Mouse (Mus musculus): ENCODE data around the gene Diablo.
"Not testable (repeated sequence)": the region's sequence is repeated elsewhere in the genome, so short reads cannot be mapped to it uniquely, and the experiment has no call there.

The Diablo gene

GRCm38 (mm10) chr5:123523692-123524392 lies at the start of gene Diablo:
Diablo (minus strand) TSS chr5:123524176.
- DNase-seq = peak; percentile 100

GRCm38 (mm10) chr5:123573362-123573761 lies 49.4 kb upstream of the Diablo start:
- DNase-seq = no peak

GRCm38 (mm10) chr5:123572357-123573186 lies 48.6 kb upstream of the Diablo start, which contains the start of gene Vps33a:
Vps33a (minus strand) TSS chr5:123573038.
- peak; percentile 98 for DNase-seq

GRCm38 (mm10) chr5:123561128-123561527 lies 37.2 kb upstream of the Diablo start:
- no peak for DNase-seq

- no peak for DNase-seq
Measured at GRCm38 (mm10) chr5:123559588-123559987, 35.6 kb upstream of the Diablo start.

GRCm38 (mm10) chr5:123556451-123556850 lies 32.5 kb upstream of the Diablo start:
- peak; percentile 73 for DNase-seq

GRCm38 (mm10) chr5:123555693-123556092 lies 31.7 kb upstream of the Diablo start:
- DNase-seq = no peak

GRCm38 (mm10) chr5:123533801-123534200 lies 9.8 kb upstream of the Diablo start:
- DNase-seq = no peak

GRCm38 (mm10) chr5:123530056-123530455 lies 6.1 kb upstream of the Diablo start:
- no peak for DNase-seq

- DNase-seq = no peak
Measured at GRCm38 (mm10) chr5:123528641-123529040, 4.7 kb upstream of the Diablo start.

- DNase-seq = no peak
Measured at GRCm38 (mm10) chr5:123525916-123526495, 2.0 kb upstream of the Diablo start.

- no peak for DNase-seq
Measured at GRCm38 (mm10) chr5:123525281-123525680, 1.3 kb upstream of the Diablo start, which contains the start of gene Gm49027. Gm49027 (minus strand) TSS chr5:123525488.

- DNase-seq = no peak
Measured at GRCm38 (mm10) chr5:123524393-123524750, 396 bp upstream of the Diablo start.

GRCm38 (mm10) chr5:123522166-123522565 lies 1.8 kb downstream of the Diablo start:
- DNase-seq = no peak

GRCm38 (mm10) chr5:123521621-123522020 lies 2.4 kb downstream of the Diablo start:
- DNase-seq = no peak

GRCm38 (mm10) chr5:123520666-123521065 lies 3.3 kb downstream of the Diablo start:
- no peak for DNase-seq

GRCm38 (mm10) chr5:123514871-123515270 lies 9.1 kb downstream of the Diablo start:
- DNase-seq = no peak

- DNase-seq = no peak
Measured at GRCm38 (mm10) chr5:123512102-123512501, 11.9 kb downstream of the Diablo start.

- DNase-seq = not testable (repeated sequence)
Measured at GRCm38 (mm10) chr5:123511426-123511825, 12.6 kb downstream of the Diablo start.

GRCm38 (mm10) chr5:123510160-123510559 lies 13.8 kb downstream of the Diablo start, which contains the start of gene B3gnt4:
B3gnt4 (plus strand) TSS chr5:123510460.
- DNase-seq = no peak

- DNase-seq = no peak
Measured at GRCm38 (mm10) chr5:123508921-123509320, 15.1 kb downstream of the Diablo start.

GRCm38 (mm10) chr5:123507936-123508723 lies 15.8 kb downstream of the Diablo start:
- DNase-seq = peak; percentile 80

GRCm38 (mm10) chr5:123501973-123502372 lies 22.0 kb downstream of the Diablo start:
- no peak for DNase-seq
